Mouse (Mus musculus) right cerebral cortex, adult 18-20 months (tissue): ENCODE measurements around the gene Skint9.
"Not testable (repeated sequence)": the region's sequence is repeated elsewhere in the genome, so short reads cannot be mapped to it uniquely, and the experiment has no call there.

Experiments
- DNase-seq: peaks from one replicate; pipeline ENCODE4 v3.0.0; 2022; ENCODE audit warnings: mixed read lengths

Gene Skint9

GRCm38 (mm10) chr4:112433885-112434284 lies at the start of gene Skint9:
TSS of gene Skint9 (minus strand) at chr4:112433985.
- DNase-seq = no peak

GRCm38 (mm10) chr4:112432685-112433084 lies 1.1 kb downstream of the Skint9 start:
- no peak for DNase-seq

DNA sequence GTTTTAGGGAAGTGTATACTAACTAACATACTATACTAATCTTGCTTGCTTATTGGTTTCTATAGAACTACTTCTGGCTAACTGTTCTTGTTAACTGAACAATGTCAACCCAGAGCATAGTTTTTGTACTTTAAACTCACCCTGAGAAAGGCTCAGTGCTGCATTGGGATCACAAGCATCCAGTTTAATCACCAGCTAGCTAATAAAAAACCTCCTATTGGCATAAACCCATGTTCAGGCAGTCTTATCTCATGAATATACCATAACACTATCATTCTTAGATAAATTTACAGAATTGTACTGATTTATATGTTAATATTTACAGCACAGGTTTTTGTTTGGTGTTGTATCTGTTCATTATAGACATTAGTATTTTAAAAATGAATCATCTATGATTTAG lies 1.6 kb downstream of the Skint9 start:
- DNase-seq = no peak

DNA sequence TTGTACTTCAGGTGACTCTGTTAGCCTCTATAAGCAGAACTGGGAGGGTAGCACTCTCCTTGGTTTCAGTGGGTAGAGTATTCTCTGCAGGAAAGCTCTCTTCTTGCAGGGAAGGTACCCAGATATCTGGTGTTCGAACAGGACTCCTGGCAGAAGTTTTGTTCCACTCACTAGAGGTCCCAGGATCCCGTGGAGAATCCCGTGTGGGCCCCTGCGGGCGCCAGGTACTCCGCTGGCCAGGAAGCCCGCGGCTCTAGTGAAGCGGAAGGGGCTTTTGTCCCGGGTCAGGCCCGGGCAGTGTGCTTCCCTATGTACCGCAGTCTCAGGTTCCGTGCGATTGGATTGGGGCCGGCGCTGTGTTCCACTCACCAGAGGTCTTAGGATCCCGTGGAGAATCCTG lies 84.7 kb downstream of the Skint9 start:
- not testable (repeated sequence) for DNase-seq
